Mouse (Mus musculus): Measurements from ENCODE around the gene Il34. TPM values are rescaled to one million over a fixed set of nuclear protein-coding genes. Genes with fewer than 3 reads are reported as not detected.
"Not testable (repeated sequence)": the region's sequence is repeated elsewhere in the genome, so short reads cannot be mapped to it uniquely, and the experiment has no call there.

Il34 gene
- polyA plus RNA-seq, 1 experiment from 2014 or later = 0.29 TPM

DNA sequence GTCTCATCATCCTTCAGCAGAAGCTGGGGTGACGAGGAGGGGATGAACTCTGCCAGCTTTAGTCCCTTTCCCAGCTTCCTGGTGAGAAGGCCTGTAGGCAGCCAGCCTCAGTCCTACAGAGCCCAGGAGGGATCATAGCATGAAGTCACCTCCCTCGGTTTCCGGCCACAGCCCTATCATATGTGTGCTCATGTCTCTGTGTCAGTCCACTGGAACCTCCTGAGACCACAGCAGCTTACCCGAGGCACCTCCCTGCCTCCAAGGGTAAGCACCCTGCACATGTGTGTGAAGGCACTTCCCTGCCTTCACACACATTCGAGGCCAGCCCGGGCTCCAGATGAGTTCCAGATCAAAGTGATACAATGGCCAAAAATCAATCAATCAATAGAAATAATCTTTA, 15.5 kb downstream of the Il34 start:
- 62% methylated on average over 6 of the region's 6 CpGs for WGBS

DNA sequence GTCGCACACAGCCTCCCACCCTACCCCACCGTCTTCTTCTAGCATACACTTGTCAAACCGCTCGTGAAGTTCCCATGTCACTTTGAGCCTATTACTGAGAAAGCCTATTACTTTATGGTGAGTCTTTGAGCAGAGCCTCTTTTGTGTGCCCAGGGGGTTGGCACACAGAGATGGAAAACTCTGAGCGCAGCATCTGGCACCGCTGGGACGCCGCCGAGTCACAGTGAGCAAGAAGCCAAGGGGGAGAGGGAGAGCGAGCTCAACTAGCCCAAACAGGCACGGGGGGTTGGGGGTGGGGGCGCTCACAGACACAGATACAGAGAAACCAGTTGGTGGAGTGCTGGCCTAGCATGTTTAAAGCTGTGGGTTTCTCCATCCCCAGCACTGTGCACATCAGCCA, 16.2 kb downstream of the Il34 start:
- H3K9me3 ChIP-seq = no peaks in the 10 kb centered on the region
- no peaks in the 10 kb centered on the region for H3K36me3 ChIP-seq
- H3K4me2 ChIP-seq (replicated peaks) = no peak overlapping the region
- ATAC-seq (ENCODE audit: low FRiP score, low read depth) = no peak
- no peak overlapping the region for H3K4me3 ChIP-seq
- peaks cover 10% of the 10 kb centered on the region for H3K4me1 ChIP-seq
- 52% methylated on average over 12 of the region's 12 CpGs for WGBS
- no peaks in the 10 kb centered on the region for H3K27me3 ChIP-seq
- no peak overlapping the region for H3K27ac ChIP-seq
- H3K9ac ChIP-seq = no peak overlapping the region

More for the DNA sequence above, 15.5 kb downstream of the Il34 start:
- Histone ChIP-seq H3K4me1 (peaks cover 10% of the 10 kb centered on the region), H3K9me3 (0 out of 2 replicates have a peak, but pooled peaks cover 3% of the 10 kb centered on the region), H3K4me3 (no peak overlapping the region), H3K36me3 (no peaks in the 10 kb centered on the region), H3K9ac (no peak overlapping the region), H3K27me3 (no peaks in the 10 kb centered on the region), H3K27ac (no peak overlapping the region), H3K4me2 (replicated peaks) (no peak overlapping the region)
- no peak for ATAC-seq (ENCODE audit: low FRiP score, low read depth)

DNA sequence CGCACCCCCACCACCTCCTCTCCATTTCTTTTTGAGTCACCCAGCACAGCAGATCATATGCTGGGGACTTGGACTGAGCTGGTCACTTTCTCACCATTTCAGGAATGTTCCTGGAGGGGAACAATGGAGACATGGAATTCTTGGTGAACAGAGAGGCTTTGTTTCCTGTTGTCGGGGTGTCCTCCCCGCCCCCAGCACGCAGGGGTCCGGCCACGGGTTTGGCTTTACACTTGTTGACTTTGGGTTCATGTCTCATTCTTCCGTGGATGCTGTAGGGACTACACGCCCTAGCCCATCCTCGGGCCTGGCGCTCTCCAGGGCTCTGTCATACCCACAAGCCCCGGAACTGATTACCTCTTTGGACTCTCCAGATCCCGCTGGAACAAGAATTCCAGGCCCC, 16.7 kb downstream of the Il34 start:
- Histone ChIP-seq H3K4me2 (replicated peaks) (no peak overlapping the region), H3K4me1 (peaks cover 10% of the 10 kb centered on the region), H3K9ac (no peak overlapping the region), H3K27ac (no peak overlapping the region), H3K4me3 (no peak overlapping the region), H3K9me3 (no peaks in the 10 kb centered on the region), H3K36me3 (no peaks in the 10 kb centered on the region), H3K27me3 (no peaks in the 10 kb centered on the region)
- no peak for ATAC-seq (ENCODE audit: low FRiP score, low read depth)
- WGBS = 71% methylated on average over 12 of the region's 12 CpGs

DNA sequence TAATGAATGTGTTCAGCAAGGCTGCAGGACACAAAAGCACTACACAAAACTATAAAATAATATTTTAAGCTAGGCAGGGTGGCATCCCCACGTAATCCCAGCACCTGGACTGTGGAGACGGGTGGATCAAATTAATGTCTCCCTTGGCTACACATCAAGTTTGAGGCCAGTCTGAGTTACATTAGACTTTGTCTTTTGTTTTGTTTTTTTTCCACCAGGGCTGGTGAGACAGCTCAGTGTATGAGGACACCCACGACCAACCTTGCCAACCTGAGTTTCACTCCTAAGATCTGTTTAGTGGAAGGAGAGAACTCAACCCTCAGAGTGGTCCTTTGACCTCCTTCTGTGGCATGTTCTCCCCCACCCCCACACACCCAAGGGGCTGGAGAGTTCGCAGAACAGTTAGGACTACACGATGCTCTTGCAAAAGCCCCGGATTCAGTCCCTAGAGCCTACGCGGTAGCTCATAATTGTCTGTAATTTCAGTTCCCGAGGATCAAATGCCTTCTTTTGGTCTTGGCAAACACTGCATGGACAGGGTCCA, 18.2 kb downstream of the Il34 start:
- no peak for ATAC-seq (ENCODE audit: low FRiP score, low read depth)
- Histone ChIP-seq H3K27ac (no peak overlapping the region), H3K9ac (no peak overlapping the region), H3K4me1 (no peaks in the 10 kb centered on the region), H3K4me3 (no peak overlapping the region), H3K4me2 (replicated peaks) (no peak overlapping the region), H3K36me3 (no peaks in the 10 kb centered on the region), H3K9me3 (no peaks in the 10 kb centered on the region), H3K27me3 (no peaks in the 10 kb centered on the region)
- WGBS = 82% methylated on average over 9 of the region's 9 CpGs

DNA sequence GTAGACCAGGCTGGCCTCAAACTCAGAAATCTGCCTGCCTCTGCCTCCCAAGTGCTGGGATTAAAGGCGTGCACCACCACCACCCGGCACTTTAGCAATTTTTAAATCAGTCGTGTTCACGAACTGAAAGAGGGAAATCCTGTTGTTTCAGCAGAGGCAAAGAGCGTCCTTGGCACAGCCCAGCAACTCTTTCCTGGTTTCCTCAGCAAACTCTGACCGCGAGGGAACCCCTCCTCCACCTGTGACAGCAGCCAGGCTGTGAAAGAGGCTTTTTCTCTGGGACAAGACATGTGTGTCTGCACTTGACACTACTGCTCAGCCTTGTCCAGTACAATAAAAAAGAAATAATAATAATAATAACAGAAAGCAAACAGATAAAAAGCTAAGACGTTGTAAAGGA, 18.8 kb downstream of the Il34 start:
- Histone ChIP-seq H3K36me3 (no peaks in the 10 kb centered on the region), H3K27me3 (no peaks in the 10 kb centered on the region), H3K4me1 (no peaks in the 10 kb centered on the region), H3K4me3 (no peak overlapping the region), H3K4me2 (replicated peaks) (no peak overlapping the region), H3K9ac (no peak overlapping the region), H3K27ac (no peak overlapping the region), H3K9me3 (no peaks in the 10 kb centered on the region)
- ATAC-seq (ENCODE audit: low FRiP score, low read depth) = no peak
- 87% methylated on average over 8 of the region's 8 CpGs for WGBS

DNA sequence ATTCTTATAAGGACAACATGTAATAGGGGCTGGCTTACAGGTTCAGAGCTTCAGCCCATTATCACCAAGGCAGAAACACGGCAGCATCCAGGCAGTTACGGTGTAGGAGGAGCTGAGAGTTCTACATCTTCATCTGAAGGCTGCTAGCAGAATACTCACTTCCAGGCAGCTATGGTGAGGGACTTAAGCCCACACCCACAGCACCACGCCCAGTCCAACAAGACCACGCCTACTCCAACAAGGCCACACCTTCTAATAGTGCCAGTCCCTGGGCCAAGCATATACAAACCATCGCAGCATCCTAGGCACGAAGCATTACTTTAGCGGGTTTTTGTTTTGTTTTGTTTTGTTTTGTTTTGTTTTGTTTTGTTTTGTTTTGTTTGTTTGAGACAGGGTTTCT, 19.2 kb downstream of the Il34 start:
- not testable (repeated sequence) for ATAC-seq (ENCODE audit: low FRiP score, low read depth); H3K27me3 ChIP-seq; H3K36me3 ChIP-seq; H3K9me3 ChIP-seq; H3K4me2 ChIP-seq (replicated peaks); H3K9ac ChIP-seq; H3K4me1 ChIP-seq; H3K4me3 ChIP-seq; H3K27ac ChIP-seq
- WGBS = 79% methylated on average over 7 of the region's 7 CpGs

DNA sequence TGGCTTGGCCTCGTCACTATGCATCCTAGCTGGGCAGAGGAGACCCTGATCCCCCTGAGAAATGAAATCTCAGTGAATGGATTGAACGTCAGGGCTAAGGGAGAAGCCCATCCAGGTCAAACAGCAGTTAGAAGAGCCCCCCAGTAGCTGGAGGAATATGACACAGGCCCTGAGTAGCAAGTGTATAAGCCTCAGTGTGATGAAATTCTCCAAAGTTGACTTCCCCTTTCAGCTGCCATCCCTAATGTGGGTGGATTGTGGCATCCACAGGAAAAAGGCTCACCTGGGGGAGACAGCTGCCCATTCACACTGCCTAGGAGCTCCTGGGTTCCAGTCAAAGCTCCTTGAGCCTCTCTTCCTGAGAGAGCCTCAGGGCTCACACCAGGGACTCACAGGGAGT, 20.4 kb downstream of the Il34 start:
- no peak for ATAC-seq (ENCODE audit: low FRiP score, low read depth)

DNA sequence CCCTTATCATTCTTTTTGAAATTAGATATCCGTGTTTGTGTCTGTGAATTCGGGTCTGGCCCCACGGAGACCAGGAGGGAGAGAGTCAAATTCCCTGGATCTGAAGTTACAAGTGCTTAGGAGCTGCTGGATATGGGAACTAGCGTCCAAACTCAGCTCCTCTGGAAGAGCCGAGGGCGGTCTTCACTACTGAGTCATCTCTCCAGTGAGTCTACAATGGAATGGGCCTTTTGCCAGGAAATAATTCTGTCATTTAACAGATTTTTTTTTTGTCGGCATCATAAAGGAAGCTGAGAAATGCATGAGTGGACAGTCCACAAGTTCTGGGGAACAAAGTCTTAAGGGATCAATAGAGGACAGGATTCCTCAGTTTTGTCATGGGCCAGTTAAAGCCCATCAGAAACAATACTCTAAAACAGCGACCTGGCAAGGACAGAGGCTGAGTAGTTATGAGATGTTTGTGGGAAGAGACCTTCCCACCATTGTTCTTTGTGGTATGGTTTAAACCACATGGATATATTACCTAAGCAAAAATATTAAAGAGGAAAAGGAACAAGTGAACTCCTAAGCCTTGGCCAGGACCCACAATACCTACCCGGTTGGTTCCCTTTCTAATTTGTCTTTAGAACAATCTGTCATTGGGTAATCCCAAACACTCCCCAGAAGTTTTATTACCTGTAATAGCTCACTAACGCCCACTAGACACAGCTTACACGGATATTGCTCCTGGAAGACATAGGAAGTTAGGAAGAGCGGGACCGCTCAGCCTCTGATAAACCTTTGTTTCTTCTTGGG, 25.6 kb downstream of the Il34 start:
- H3K9ac ChIP-seq = no peak overlapping the region
- no peak for ATAC-seq (ENCODE audit: low FRiP score, low read depth)
- H3K9me3 ChIP-seq = peaks cover 4% of the 10 kb centered on the region; the same call in 1 of the 2 replicates
- no peaks in the 10 kb centered on the region for H3K4me1 ChIP-seq
- no peaks in the 10 kb centered on the region for H3K36me3 ChIP-seq
- H3K27ac ChIP-seq = no peak overlapping the region
- no peak overlapping the region for H3K4me2 ChIP-seq (replicated peaks)
- H3K27me3 ChIP-seq = no peaks in the 10 kb centered on the region
- 81% methylated on average over 13 of the region's 13 CpGs for WGBS
- H3K4me3 ChIP-seq = no peak overlapping the region

More for the DNA sequence above, 20.4 kb downstream of the Il34 start:
- H3K27ac ChIP-seq = no peak overlapping the region
- WGBS = 56% methylated on average over 2 of the region's 2 CpGs
- no peaks in the 10 kb centered on the region for H3K36me3 ChIP-seq
- no peaks in the 10 kb centered on the region for H3K4me1 ChIP-seq
- no peak overlapping the region for H3K4me3 ChIP-seq
- no peaks in the 10 kb centered on the region for H3K9me3 ChIP-seq
- no peak overlapping the region for H3K4me2 ChIP-seq (replicated peaks)
- H3K9ac ChIP-seq = no peak overlapping the region
- H3K27me3 ChIP-seq = no peaks in the 10 kb centered on the region

DNA sequence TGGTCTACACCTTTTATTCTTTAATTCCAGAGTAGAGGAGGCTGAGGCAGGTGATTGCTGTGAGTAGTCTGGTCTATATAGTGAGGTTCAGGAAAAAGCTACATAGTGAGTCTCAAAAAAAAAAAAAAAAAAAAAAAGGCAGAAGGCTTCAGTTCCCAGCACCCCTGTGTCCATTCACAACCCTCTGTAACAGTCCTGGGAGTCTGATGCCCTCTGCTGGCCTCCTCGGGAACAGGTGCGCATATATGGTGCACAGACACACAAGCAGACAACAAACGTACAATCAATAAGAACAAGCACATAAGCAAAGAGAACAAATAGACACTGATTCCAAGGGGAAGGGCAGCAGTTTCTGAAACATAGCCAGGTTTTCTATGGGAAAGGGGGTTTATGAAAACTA, 29.4 kb downstream of the Il34 start:
- 96% methylated on average over 3 of the region's 3 CpGs for WGBS
- Histone ChIP-seq H3K9me3 (peaks cover 4% of the 10 kb centered on the region; the same call in 1 of the 2 replicates), H3K27ac (no peak overlapping the region), H3K9ac (no peak overlapping the region), H3K27me3 (no peaks in the 10 kb centered on the region), H3K4me2 (replicated peaks) (no peak overlapping the region), H3K4me1 (no peaks in the 10 kb centered on the region), H3K4me3 (no peak overlapping the region), H3K36me3 (no peaks in the 10 kb centered on the region)
- ATAC-seq (ENCODE audit: low FRiP score, low read depth) = no peak

DNA sequence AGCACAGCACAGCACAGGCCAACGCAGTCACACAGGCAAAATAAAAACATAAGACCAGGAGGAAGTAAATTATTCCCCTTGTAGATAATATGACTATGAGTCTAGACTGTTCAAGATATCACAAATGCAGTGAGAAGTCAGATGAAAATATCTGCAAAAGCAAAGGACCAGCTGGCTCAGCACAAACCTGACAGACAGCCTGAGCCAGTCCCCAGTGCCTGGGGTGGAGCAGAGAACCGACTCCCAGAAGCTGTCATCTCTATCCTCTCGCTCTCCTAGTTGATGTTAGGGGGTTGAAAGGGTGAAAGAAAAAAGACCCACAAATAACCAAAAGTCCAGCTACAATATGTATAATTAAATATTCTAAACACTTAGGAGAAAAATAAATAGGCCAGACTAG, 30.0 kb downstream of the Il34 start:
- ATAC-seq (ENCODE audit: low FRiP score, low read depth) = no peak

DNA sequence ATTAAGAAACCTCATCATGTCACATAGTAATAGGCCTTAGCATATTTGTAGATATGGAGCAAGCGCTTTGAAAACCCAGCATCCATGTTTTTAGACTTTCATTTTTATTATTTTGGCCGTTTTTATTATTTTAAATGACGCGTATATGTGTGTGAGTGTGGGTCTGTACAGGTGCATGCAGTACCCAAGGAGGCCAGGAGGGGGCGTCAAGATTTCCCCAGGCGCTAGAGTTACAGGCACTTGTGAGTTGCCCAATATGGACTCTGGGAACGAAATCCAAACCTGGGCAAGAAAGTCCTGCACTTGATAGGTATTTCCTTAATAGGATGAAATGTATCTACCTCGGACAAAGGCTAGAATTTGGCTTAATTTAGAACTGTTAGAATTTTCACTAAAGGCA, 30.4 kb downstream of the Il34 start:
- Histone ChIP-seq H3K4me1 (no peaks in the 10 kb centered on the region), H3K9me3 (peaks cover 4% of the 10 kb centered on the region; the same call in 1 of the 2 replicates), H3K27me3 (no peaks in the 10 kb centered on the region), H3K27ac (no peak overlapping the region), H3K4me2 (replicated peaks) (no peak overlapping the region), H3K9ac (no peak overlapping the region), H3K36me3 (no peaks in the 10 kb centered on the region), H3K4me3 (no peak overlapping the region)
- 75% methylated on average over 8 of the region's 8 CpGs for WGBS
- no peak for ATAC-seq (ENCODE audit: low FRiP score, low read depth)

More for the DNA sequence above, 30.0 kb downstream of the Il34 start:
- Histone ChIP-seq H3K9ac (no peak overlapping the region), H3K4me2 (replicated peaks) (no peak overlapping the region), H3K4me3 (no peak overlapping the region), H3K27ac (no peak overlapping the region), H3K27me3 (no peaks in the 10 kb centered on the region), H3K4me1 (no peaks in the 10 kb centered on the region), H3K9me3 (peaks cover 4% of the 10 kb centered on the region; the same call in 1 of the 2 replicates), H3K36me3 (no peaks in the 10 kb centered on the region)
- 81% methylated on average over 3 of the region's 3 CpGs for WGBS

DNA sequence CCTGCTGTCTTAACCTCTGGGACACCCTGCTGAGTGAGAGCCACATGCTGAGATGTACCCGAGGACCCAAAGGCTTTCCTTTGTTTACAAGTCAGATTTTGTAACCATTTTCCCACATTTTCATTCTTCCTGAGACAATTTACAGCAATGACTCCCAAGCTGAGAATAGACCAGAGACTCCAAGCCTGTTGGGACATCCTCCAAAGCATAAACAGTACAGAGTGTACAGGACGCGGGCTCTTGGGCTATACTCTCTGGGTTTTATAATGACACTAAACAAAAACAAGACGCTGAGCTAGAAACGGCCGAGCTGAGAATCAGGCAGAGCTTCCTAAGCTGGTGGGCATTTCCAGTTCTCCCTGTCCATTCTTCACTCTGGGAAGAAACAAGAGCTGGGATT, 31.0 kb downstream of the Il34 start:
- Histone ChIP-seq H3K36me3 (no peaks in the 10 kb centered on the region), H3K4me2 (replicated peaks) (no peak overlapping the region), H3K9me3 (peaks cover 4% of the 10 kb centered on the region; the same call in 1 of the 2 replicates), H3K4me1 (no peaks in the 10 kb centered on the region), H3K4me3 (no peak overlapping the region), H3K27ac (no peak overlapping the region), H3K27me3 (no peaks in the 10 kb centered on the region), H3K9ac (no peak overlapping the region)
- WGBS = 86% methylated on average over 6 of the region's 6 CpGs
- ATAC-seq (ENCODE audit: low FRiP score, low read depth) = no peak

DNA sequence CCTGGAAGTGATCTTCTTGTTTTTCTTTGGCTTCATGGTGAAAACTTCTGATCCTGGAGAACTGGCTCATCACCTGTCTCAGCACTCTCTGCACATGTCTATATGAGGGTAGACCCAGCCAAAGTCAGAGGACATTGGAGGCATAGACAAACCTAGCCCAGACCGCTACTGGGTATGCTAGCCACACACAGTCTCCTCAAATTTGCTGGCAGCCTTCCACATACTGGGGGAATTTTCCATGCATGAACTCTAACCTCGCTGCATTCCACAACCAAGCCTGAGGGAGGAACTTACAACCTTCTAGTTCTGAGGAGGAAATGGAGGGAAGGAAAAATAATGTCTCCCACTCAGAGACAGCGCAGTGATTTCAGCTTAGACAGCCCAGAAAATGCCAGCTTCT, 31.7 kb downstream of the Il34 start:
- Histone ChIP-seq H3K4me2 (replicated peaks) (no peak overlapping the region), H3K9me3 (peaks cover 4% of the 10 kb centered on the region; the same call in 1 of the 2 replicates), H3K27me3 (no peaks in the 10 kb centered on the region), H3K27ac (no peak overlapping the region), H3K9ac (no peak overlapping the region), H3K36me3 (no peaks in the 10 kb centered on the region), H3K4me1 (no peaks in the 10 kb centered on the region), H3K4me3 (no peak overlapping the region)
- WGBS = 68% methylated on average over 3 of the region's 3 CpGs
- ATAC-seq (ENCODE audit: low FRiP score, low read depth) = no peak
